Mouse (Mus musculus): Measurements from ENCODE around the gene Trio. TPM values are rescaled to one million over a fixed set of nuclear protein-coding genes. Genes with fewer than 3 reads are reported as not detected.

Gene Trio
- polyA plus RNA-seq, 1 experiment: 0.03 TPM

DNA sequence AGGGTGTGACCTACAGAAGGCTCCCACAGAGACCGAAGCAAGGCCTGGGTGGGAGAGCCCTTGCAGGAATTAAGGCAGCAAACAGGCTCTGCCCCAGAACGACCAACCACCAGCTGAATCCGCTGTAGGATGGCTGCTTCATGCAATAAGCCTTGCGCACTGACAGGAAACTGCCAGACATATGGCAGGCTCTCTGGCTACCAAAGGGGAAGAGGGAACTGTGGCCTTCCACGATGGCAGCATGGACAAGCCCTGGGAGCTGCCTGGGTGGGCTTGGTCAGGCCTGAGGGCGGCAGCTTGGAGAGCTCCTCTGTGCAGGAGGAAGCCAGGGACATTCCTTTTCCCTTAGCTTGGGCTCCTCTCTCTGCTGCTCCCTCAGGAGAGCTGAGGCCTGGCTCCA lies 159.6 kb downstream of the Trio start:
- Histone ChIP-seq H3K4me3 (replicated peaks) (no peak overlapping the region), H3K27me3 (ENCODE audit: control insufficient read depth) (no peaks in the 10 kb centered on the region), H3K9me3 (ENCODE audit: control insufficient read depth, low read length) (no peaks in the 10 kb centered on the region), H3K4me1 (ENCODE audit: control insufficient read depth) (peaks cover 20% of the 10 kb centered on the region), H3K36me3 (ENCODE audit: control insufficient read depth) (peaks cover 1% of the 10 kb centered on the region; the same call in 1 of the 2 replicates)
- TF ChIP-seq TAL1 (IDR thresholded peaks at IDR 0.05; ENCODE audit: low read length): no peak
- no peak for TF ChIP-seq GATA1 (IDR thresholded peaks at IDR 0.05; ENCODE audit: low read length)

DNA sequence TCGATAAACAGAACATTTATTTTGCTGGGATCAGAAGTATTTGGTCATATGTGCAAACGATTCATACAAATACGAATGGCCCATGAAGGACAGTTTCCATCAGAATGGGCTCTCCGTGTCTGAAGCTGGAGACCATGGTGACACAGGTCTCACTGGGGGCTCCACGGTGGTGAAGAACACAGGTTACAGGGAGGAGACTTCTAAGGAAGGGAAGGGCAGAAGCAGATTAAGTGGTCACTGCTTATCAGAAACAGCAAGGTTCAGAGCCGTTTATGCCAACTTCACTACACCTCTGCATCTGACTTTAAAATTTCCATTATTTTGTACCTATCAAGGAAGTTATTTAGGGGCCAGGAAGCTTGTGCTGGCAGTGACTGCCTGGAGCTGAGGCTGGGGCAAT lies 161.3 kb downstream of the Trio start:
- Histone ChIP-seq H3K9me3 (ENCODE audit: control insufficient read depth, low read length) (no peaks in the 10 kb centered on the region), H3K36me3 (ENCODE audit: control insufficient read depth) (peaks cover 5% of the 10 kb centered on the region; the same call in 1 of the 2 replicates), H3K4me3 (replicated peaks) (no peak overlapping the region), H3K27me3 (ENCODE audit: control insufficient read depth) (no peaks in the 10 kb centered on the region), H3K4me1 (ENCODE audit: control insufficient read depth) (peaks cover 17% of the 10 kb centered on the region)
- TF ChIP-seq TAL1 (IDR thresholded peaks at IDR 0.05; ENCODE audit: low read length): no peak
- no peak for TF ChIP-seq GATA1 (IDR thresholded peaks at IDR 0.05; ENCODE audit: low read length)

DNA sequence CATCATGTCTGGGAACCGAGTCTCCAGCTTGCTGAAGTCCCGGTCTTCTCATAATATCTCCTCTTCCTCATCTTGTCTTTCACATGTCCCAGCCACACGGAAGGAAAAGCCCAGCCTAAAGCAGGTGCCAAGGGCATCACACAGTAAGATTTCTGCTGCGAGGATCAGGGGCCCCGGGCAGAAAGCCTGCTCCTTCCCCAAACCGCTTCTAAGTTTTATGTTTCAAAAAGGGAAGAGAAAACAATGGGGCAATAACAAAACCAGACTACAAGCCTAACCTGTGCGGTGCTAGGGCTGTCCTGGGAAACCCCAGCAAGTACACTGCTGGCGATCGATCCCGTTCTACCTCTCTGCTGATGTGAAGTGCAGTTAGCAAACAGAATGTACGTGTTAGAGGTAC lies 162.7 kb downstream of the Trio start:
- peaks cover 5% of the 10 kb centered on the region; the same call in 1 of the 2 replicates for H3K36me3 ChIP-seq (ENCODE audit: control insufficient read depth)
- H3K9me3 ChIP-seq (ENCODE audit: control insufficient read depth, low read length): no peaks in the 10 kb centered on the region
- no peaks in the 10 kb centered on the region for H3K27me3 ChIP-seq (ENCODE audit: control insufficient read depth)
- no peak overlapping the region for H3K4me3 ChIP-seq (replicated peaks)
- peaks cover 15% of the 10 kb centered on the region for H3K4me1 ChIP-seq (ENCODE audit: control insufficient read depth)
- TF ChIP-seq TAL1 (IDR thresholded peaks at IDR 0.05; ENCODE audit: low read length): no peak
- TF ChIP-seq GATA1 (IDR thresholded peaks at IDR 0.05; ENCODE audit: low read length): no peak

DNA sequence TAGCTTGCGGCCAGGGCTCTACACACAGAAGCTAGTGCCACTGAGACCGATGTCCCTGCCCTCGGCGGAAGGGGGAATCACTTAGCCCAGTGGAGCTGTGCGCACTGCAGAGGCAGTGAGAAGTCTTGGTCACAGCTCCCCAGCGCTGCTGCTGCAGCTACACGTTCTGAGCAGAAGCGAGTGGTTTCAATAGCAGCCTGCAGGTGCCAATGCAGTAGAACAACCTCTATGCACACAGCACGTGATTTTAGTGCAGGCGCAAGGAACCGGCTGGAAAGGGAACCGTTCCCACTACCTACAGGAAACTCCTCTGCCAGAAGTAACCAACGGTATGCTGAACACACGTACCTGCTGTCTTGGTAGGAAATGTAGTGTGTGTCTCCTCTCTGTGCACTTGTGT lies 165.2 kb downstream of the Trio start:
- H3K4me3 ChIP-seq (replicated peaks): no peak overlapping the region
- peaks cover 5% of the 10 kb centered on the region; the same call in 1 of the 2 replicates for H3K36me3 ChIP-seq (ENCODE audit: control insufficient read depth)
- no peaks in the 10 kb centered on the region for H3K27me3 ChIP-seq (ENCODE audit: control insufficient read depth)
- TF ChIP-seq GATA1 (IDR thresholded peaks at IDR 0.05; ENCODE audit: low read length): no peak
- TF ChIP-seq TAL1 (IDR thresholded peaks at IDR 0.05; ENCODE audit: low read length): no peak
- peaks cover 22% of the 10 kb centered on the region for H3K4me1 ChIP-seq (ENCODE audit: control insufficient read depth)
- H3K9me3 ChIP-seq (ENCODE audit: control insufficient read depth, low read length): no peaks in the 10 kb centered on the region

DNA sequence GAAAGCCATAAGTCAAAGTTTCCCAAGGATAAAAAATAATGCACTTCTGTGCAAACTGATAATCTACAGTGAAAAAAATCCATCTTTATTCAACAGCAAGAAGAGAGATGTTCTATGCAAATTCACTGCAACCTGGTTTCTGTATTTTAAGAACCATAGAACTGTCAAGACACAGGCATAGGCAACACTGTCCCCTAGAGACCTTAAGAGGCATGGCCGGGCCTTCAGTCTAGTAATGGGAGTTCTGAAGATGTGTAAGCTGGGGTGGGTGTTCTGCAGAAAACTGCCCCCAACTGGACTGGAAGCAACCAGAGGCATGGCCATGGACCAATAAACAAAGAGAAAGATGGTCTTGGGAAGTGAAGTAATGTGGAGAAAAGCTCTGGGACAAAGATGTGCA lies 166.1 kb downstream of the Trio start:
- peaks cover 19% of the 10 kb centered on the region for H3K4me1 ChIP-seq (ENCODE audit: control insufficient read depth)
- no peak for TF ChIP-seq GATA1 (IDR thresholded peaks at IDR 0.05; ENCODE audit: low read length)
- TF ChIP-seq TAL1 (IDR thresholded peaks at IDR 0.05; ENCODE audit: low read length): no peak

DNA sequence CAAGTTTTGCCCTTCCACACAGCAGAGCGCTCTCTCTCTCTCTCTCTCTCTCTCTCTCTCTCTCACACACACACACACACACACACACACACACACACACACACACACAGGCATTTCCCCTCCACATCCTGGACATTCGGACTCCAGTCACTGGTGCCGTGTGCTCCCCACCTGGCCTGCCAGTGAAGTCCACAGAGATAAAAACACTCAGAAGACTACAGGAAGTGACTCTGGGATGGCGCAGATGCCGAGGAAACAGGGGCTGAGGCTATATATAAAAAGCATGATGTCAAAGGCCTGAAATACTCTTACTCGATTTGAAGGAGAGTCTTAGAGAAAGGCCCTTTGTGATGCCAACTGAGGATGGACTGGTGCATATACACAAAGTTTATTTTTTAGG lies 166.5 kb downstream of the Trio start:
- no peaks in the 10 kb centered on the region for H3K9me3 ChIP-seq (ENCODE audit: control insufficient read depth, low read length)
- H3K27me3 ChIP-seq (ENCODE audit: control insufficient read depth): no peaks in the 10 kb centered on the region
- TF ChIP-seq GATA1 (IDR thresholded peaks at IDR 0.05; ENCODE audit: low read length) (no peak), TAL1 (IDR thresholded peaks at IDR 0.05; ENCODE audit: low read length) (no peak)
- peaks cover 10% of the 10 kb centered on the region for H3K36me3 ChIP-seq (ENCODE audit: control insufficient read depth)
- H3K4me3 ChIP-seq (replicated peaks): no peak overlapping the region
- peaks cover 14% of the 10 kb centered on the region for H3K4me1 ChIP-seq (ENCODE audit: control insufficient read depth)

More for the DNA sequence above, 166.1 kb downstream of the Trio start:
- Histone ChIP-seq H3K4me3 (replicated peaks) (no peak overlapping the region), H3K27me3 (ENCODE audit: control insufficient read depth) (no peaks in the 10 kb centered on the region), H3K36me3 (ENCODE audit: control insufficient read depth) (peaks cover 7% of the 10 kb centered on the region), H3K9me3 (ENCODE audit: control insufficient read depth, low read length) (no peaks in the 10 kb centered on the region)

DNA sequence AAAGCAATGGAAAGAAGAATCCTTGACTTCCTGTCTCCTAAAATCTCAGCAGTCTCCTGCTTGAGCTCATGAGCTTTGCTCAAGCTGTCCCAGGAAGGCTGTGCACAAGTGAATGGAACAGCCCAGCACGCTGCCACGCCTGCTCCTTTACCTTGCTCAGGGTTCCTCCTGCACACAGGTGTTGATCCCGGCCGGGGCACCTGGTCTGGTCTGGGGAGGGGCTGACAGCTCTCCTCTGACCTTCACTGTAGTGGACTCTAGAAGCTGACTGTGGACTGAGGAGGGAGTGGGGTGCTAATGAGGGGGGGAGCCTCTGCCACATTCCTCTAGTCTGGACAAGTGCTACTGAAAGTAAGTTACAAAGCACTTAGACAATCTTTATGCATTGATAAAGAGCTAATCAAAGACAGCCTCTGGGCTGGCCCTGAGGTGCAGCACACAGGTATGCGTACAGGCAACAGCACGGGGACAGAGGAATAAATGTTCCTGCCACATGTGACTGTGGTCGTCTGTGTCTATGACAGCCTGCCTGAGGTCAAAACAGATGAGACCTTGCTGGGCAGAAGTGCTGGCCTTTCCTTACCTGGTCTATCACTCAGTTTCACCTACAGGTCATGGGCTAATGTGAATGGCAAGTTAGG lies 167.3 kb downstream of the Trio start:
- TF ChIP-seq TAL1 (IDR thresholded peaks at IDR 0.05; ENCODE audit: low read length) (no peak), GATA1 (IDR thresholded peaks at IDR 0.05; ENCODE audit: low read length) (no peak)
- H3K9me3 ChIP-seq (ENCODE audit: control insufficient read depth, low read length): no peaks in the 10 kb centered on the region
- H3K36me3 ChIP-seq (ENCODE audit: control insufficient read depth): peaks cover 11% of the 10 kb centered on the region
- peaks cover 12% of the 10 kb centered on the region for H3K4me1 ChIP-seq (ENCODE audit: control insufficient read depth)
- H3K4me3 ChIP-seq (replicated peaks): no peak overlapping the region
- H3K27me3 ChIP-seq (ENCODE audit: control insufficient read depth): no peaks in the 10 kb centered on the region

DNA sequence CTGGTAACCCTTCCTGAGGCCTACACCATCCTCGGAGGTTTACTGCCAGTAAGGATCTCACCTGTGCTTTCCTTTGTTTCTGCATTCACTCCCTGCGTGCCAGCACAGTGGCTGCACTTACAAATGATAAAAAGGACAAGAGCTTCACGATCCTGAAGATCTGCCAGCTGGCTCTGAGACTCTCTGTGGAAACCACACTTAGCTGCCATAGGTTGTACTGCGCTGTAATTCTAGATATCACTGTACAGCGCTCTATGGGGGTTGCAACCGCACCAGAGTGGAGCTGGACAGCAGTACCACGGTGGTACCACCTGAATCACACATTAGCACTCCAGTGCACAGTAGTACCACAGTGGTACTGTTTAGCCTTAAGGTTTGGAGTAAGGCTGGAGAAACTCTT lies 168.4 kb downstream of the Trio start:
- TF ChIP-seq TAL1 (IDR thresholded peaks at IDR 0.05; ENCODE audit: low read length): no peak
- no peak for TF ChIP-seq GATA1 (IDR thresholded peaks at IDR 0.05; ENCODE audit: low read length)
- peaks cover 11% of the 10 kb centered on the region for H3K36me3 ChIP-seq (ENCODE audit: control insufficient read depth)
- peaks cover 12% of the 10 kb centered on the region for H3K4me1 ChIP-seq (ENCODE audit: control insufficient read depth)

DNA sequence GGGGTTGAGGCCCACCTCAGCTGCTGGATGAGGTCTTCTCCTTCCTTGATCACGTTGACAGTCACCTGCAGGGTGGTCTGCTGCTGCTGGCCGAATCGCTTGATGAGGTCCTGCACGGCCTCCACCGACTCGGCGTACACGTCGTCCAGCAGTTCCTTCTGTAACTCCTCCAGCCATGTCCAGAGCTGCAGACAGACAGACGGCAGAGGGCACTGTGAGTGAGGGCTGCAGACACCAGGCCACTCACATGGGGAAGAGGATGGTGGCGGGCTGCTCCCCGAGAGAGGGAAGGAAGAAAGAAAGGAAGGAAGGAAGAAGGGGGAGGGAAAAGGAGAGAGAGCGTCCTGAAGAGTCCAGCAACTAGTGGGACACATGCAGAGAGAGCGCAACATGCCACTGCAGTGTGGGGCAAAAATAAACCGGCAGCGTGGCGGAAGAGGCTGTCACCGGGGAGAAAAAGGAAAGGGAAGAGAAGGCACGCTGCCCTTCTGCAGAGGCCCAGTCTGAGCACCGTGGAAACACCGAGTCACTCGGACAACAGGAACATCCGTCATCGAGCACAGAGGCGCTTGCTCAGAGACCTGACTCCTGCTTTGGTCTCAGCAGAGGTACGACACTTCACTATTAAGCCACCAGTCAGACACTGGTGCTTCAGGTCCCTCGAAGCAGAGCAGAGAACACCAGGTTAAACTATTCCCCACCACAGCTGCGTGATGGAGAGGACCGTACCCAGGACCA lies 169.4 kb downstream of the Trio start:
- Histone ChIP-seq H3K4me3 (replicated peaks) (peak overlapping the region; percentile 53), H3K27me3 (ENCODE audit: control insufficient read depth) (no peaks in the 10 kb centered on the region), H3K9me3 (ENCODE audit: control insufficient read depth, low read length) (no peaks in the 10 kb centered on the region), H3K4me1 (ENCODE audit: control insufficient read depth) (peaks cover 12% of the 10 kb centered on the region), H3K36me3 (ENCODE audit: control insufficient read depth) (peaks cover 15% of the 10 kb centered on the region)
- no peak for TF ChIP-seq GATA1 (IDR thresholded peaks at IDR 0.05; ENCODE audit: low read length)
- no peak for TF ChIP-seq TAL1 (IDR thresholded peaks at IDR 0.05; ENCODE audit: low read length)

More for the DNA sequence above, 168.4 kb downstream of the Trio start:
- H3K9me3 ChIP-seq (ENCODE audit: control insufficient read depth, low read length): no peaks in the 10 kb centered on the region
- no peaks in the 10 kb centered on the region for H3K27me3 ChIP-seq (ENCODE audit: control insufficient read depth)
- H3K4me3 ChIP-seq (replicated peaks): no peak overlapping the region
